Mouse (Mus musculus) liver, adult 2 months (tissue): ENCODE measurements around the gene Cylc1. TPM values are rescaled to one million over a fixed set of nuclear protein-coding genes. Genes with fewer than 3 reads are reported as not detected.

Experiments
- DNase-seq: peaks from one replicate; pipeline ENCODE4 v3.0.0-alpha.2; 2011; ENCODE audit warnings: low read depth, low spot score; ENCODE audit errors: extremely low read depth
- H3K27ac ChIP-seq: fragments of 200-500 bp; replicated peaks from 2 replicates; pipeline ENCODE4 v1.5.1; 2012; ENCODE audit warnings: low read depth, mild to moderate bottlenecking, control low read depth, inconsistent platforms, low read length; ENCODE audit not compliant: insufficient read depth
- H3K27me3 ChIP-seq: fragments of 200-500 bp; 2 replicates; pipeline ENCODE4 v1.6.1; 2012; ENCODE audit warnings: mild to moderate bottlenecking, moderate library complexity, low read length, inconsistent platforms; ENCODE audit not compliant: control insufficient read depth, insufficient read depth
- H3K36me3 ChIP-seq: fragments of 200-500 bp; 2 replicates; pipeline ENCODE4 v1.6.1; 2012; ENCODE audit warnings: low read length, inconsistent platforms; ENCODE audit not compliant: control insufficient read depth, insufficient read depth
- H3K4me1 ChIP-seq: fragments of 200-500 bp; 2 replicates; pipeline ENCODE4 v1.6.1; 2011; ENCODE audit warnings: low read length; ENCODE audit not compliant: control insufficient read depth, insufficient read depth
- H3K4me3 ChIP-seq: fragments of 200-500 bp; 2 replicates; pipeline ENCODE4 v1.5.1; 2011; ENCODE audit warnings: low read depth, mild to moderate bottlenecking, control low read depth, low read length, moderate library complexity; ENCODE audit not compliant: insufficient read depth
- H3K79me2 ChIP-seq: fragments of 200-500 bp; 2 replicates; pipeline ENCODE4 v1.6.1; 2012; ENCODE audit warnings: inconsistent platforms, mild to moderate bottlenecking, low read length, moderate library complexity; ENCODE audit not compliant: control insufficient read depth, insufficient read depth
- H3K9ac ChIP-seq: fragments of 200-500 bp; 2 replicates; pipeline ENCODE4 v1.6.1; 2012; ENCODE audit warnings: low read depth, mild to moderate bottlenecking, control low read depth, inconsistent platforms, low read length
- CTCF ChIP-seq: fragments of 200-500 bp; IDR thresholded peaks from 2 replicates; pipeline ENCODE4 v1.5.1; 2011; ENCODE audit warnings: low read depth, low read length, control low read depth
- POLR2A ChIP-seq: fragments of 200-500 bp; IDR thresholded peaks from 2 replicates; pipeline ENCODE4 v1.6.1; 2011; ENCODE audit warnings: low read length, control low read depth; ENCODE audit not compliant: insufficient read depth; ENCODE audit errors: extremely low read depth
- WGBS: fragments of 180-500 bp; shearing (Covaris S2); methylation state at CpG from one replicate; pipeline ENCODE4 v1.1.7; 2018; 5-methylcytosine and 5-hydroxymethylcytosine counted together
- polyA plus RNA-seq: library from polyadenylated mRNA; depleted of rRNA; stranded (reverse); fragments of >200 nt; gene quantifications from 2 replicates; pipeline ENCODE4 v1.2.3, GENCODE M21; 2012; rRNA removed
- total RNA-seq: library from RNA; depleted of rRNA; stranded (reverse); fragments of >200 nt; gene quantifications from 2 replicates; pipeline ENCODE4 v1.2.3, GENCODE M21; 2014; rRNA removed

Cylc1 gene
- total RNA-seq (not detected in 2 replicates), polyA plus RNA-seq (not detected in 2 replicates)

DNA sequence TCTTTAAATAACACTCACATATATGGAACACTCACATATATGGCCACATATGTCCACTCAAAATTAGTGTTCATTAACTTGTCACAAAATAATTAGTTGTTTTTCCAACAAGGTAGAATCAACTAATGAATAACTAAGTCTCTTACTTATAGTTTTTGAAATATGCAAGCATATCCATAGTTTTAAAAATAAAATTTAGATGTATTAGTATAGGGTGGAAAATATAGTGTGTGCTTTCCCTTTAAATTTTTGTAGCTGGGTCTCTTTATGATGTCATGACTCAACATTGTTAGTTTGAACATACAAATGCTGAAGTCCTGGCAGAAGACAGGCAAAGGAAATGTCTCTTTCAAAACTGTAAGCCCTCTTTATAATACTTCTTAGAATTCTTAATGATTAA is at the start of gene Cylc1:
Cylc1 (plus strand) TSS at position 301 of the 400 bp plus-strand sequence.
- Histone ChIP-seq H3K4me3 (no peak within 1 kb of the TSS), H3K9ac (no peak within 1 kb of the TSS), H3K36me3 (no peaks in the 10 kb centered on the region), H3K79me2 (no peaks in the 10 kb centered on the region), H3K4me1 (no peaks in the 10 kb centered on the region), H3K27ac (no peak within 1 kb of the TSS), H3K27me3 (no peaks in the 10 kb centered on the region)
- TF ChIP-seq POLR2A, result no peak
- no peak for TF ChIP-seq CTCF
- DNase-seq, result no peak

DNA sequence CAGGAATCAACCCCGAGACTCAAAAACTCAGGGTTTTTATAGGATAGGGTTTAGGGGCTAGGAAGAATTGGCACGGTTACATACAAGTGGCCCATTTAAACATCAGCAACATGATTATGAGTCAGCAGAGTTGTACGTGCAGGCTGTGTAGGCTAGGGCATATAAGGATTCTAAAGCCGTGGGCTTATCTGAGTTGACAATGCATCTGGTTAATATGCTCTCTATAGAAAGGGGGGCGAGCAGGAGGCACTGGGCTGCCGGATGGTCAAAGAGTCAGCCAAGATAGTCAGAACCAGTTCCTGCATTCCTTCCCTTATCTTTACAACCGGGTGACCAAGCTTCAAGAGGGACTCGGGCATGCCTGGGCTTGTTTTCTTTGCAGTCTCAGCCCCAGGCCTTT is 31.5 kb upstream of the Cylc1 start:
- TF ChIP-seq CTCF, result no peak
- no peak for TF ChIP-seq POLR2A
- no peak for DNase-seq
- Histone ChIP-seq H3K79me2 (no peaks in the 10 kb centered on the region), H3K9ac (no peak overlapping the region), H3K4me3 (no peak overlapping the region), H3K4me1 (no peaks in the 10 kb centered on the region), H3K36me3 (no peaks in the 10 kb centered on the region), H3K27me3 (no peaks in the 10 kb centered on the region), H3K27ac (no peak overlapping the region)
- 67% methylated on average over 8 of the region's 8 CpGs for WGBS

GRCm38 (mm10) chrX:111168040-111168439 is 57.8 kb downstream of the Cylc1 start, which contains the start of gene Gm10112:
Gene Gm10112, plus strand, starts transcription at chrX:111168340.
- no peaks in the 10 kb centered on the region for H3K27me3 ChIP-seq
- no peak for DNase-seq
- H3K36me3 ChIP-seq, result no peaks in the 10 kb centered on the region
- WGBS, result 84% methylated on average over 3 of the region's 3 CpGs
- H3K9ac ChIP-seq, result no peak within 1 kb of the TSS
- no peaks in the 10 kb centered on the region for H3K4me1 ChIP-seq
- no peak within 1 kb of the TSS for H3K27ac ChIP-seq
- no peaks in the 10 kb centered on the region for H3K79me2 ChIP-seq
- H3K4me3 ChIP-seq, result no peak within 1 kb of the TSS
- no peak for TF ChIP-seq POLR2A
- TF ChIP-seq CTCF, result no peak

Other genes starting within 250 kb of the Cylc1 start
- not detected in 2 replicates for gene Gm10112, start 57.9 kb downstream of the Cylc1 start, total RNA-seq
- not detected in 2 replicates for gene Gm10112, start 57.9 kb downstream of the Cylc1 start, polyA plus RNA-seq